Mouse (Mus musculus) ES-Bruce4 (cell line): ENCODE measurements at regions not wholly inside any gene's neighbourhood (a gene's known extent, or its start where the extent isn't known, plus 50 kb on each side); places are given as distances from the start of the nearest gene placed in this dataset.

Experiments used
- H3K27ac ChIP-seq: 2 replicates; pipeline ENCODE4 v1.5.1; 2012; ENCODE audit warnings: low read length, inconsistent platforms; ENCODE audit not compliant: insufficient read depth
- H3K27me3 ChIP-seq: 2 replicates; pipeline ENCODE4 v1.6.1; 2012; ENCODE audit warnings: mild to moderate bottlenecking, low read length, inconsistent platforms; ENCODE audit not compliant: control insufficient read depth, poor library complexity, insufficient read depth, severe bottlenecking
- H3K36me3 ChIP-seq: 2 replicates; pipeline ENCODE4 v1.6.1; 2012; ENCODE audit warnings: inconsistent platforms, mild to moderate bottlenecking, low read length, moderate library complexity; ENCODE audit not compliant: control insufficient read depth, poor library complexity, insufficient read depth, severe bottlenecking
- H3K4me1 ChIP-seq: one replicate; pipeline ENCODE4 v1.8.1; 2011; ENCODE audit warnings: low read length; ENCODE audit not compliant: control insufficient read depth, insufficient read depth
- H3K4me3 ChIP-seq: 2 replicates; pipeline ENCODE4 v1.5.1; 2011; ENCODE audit warnings: low read depth, mild to moderate bottlenecking, low read length
- H3K9ac ChIP-seq: 2 replicates; pipeline ENCODE4 v1.6.1; 2012; ENCODE audit warnings: low read depth, mild to moderate bottlenecking, inconsistent platforms; ENCODE audit not compliant: poor library complexity, severe bottlenecking
- H3K9me3 ChIP-seq: replicated peaks from 2 replicates; pipeline ENCODE4 v1.6.1; 2012; ENCODE audit warnings: mild to moderate bottlenecking, low read length, inconsistent platforms; ENCODE audit not compliant: control insufficient read depth, poor library complexity, insufficient read depth, severe bottlenecking
- CTCF ChIP-seq: IDR thresholded peaks from one replicate; pipeline ENCODE4 v1.8.1; 2011; ENCODE audit warnings: low read depth, low read length
- EP300 ChIP-seq: IDR thresholded peaks from 2 replicates; pipeline ENCODE4 v1.6.1; 2011; ENCODE audit warnings: low read depth, low read length; ENCODE audit not compliant: insufficient read depth
- POLR2A ChIP-seq: IDR thresholded peaks from one replicate; pipeline ENCODE4 v1.8.1; 2011; ENCODE audit warnings: low read length; ENCODE audit not compliant: insufficient read depth

DNA sequence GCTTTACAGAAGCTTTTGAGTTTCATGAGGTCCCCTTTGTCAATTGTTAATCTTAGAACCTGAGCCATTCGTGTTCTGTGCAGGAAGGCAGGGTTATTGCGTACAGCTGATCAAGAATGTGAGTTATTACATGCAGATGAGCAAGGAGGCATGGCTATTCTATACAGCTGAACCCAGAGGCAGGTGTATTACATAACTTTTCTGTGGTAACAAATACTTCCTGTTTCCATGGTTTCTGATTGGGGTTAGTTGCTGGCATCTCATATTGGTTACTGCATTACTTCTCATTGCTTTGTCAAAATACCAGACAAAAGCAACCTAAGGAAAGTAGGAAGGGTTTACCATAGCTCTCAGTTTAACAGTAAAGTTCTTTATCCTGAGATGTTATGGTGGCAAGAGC lies 421.8 kb downstream of the Fgf9 start:
- Histone ChIP-seq H3K27ac (no peak overlapping the region), H3K27me3 (no peaks in the 10 kb centered on the region), H3K9ac (no peak overlapping the region), H3K4me1 (no peaks in the 10 kb centered on the region), H3K4me3 (no peak overlapping the region), H3K9me3 (no peaks in the 10 kb centered on the region), H3K36me3 (no peaks in the 10 kb centered on the region)
- no peak for TF ChIP-seq CTCF
- no peak for TF ChIP-seq EP300
- TF ChIP-seq POLR2A, result no peak

- no peaks in the 10 kb centered on the region for H3K9me3 ChIP-seq
- H3K27me3 ChIP-seq, result no peaks in the 10 kb centered on the region
- no peak for TF ChIP-seq CTCF
- no peak for TF ChIP-seq POLR2A
- TF ChIP-seq EP300, result no peak
- no peak overlapping the region for H3K4me3 ChIP-seq
- no peak overlapping the region for H3K9ac ChIP-seq
- H3K27ac ChIP-seq, result no peak overlapping the region
- no peaks in the 10 kb centered on the region for H3K36me3 ChIP-seq
- no peaks in the 10 kb centered on the region for H3K4me1 ChIP-seq
Observed at GRCm38 (mm10) chr14:58488803-58489202, 418.5 kb downstream of the Fgf9 start.

GRCm38 (mm10) chr14:58487836-58488235 lies 417.5 kb downstream of the Fgf9 start:
- H3K27ac ChIP-seq, result no peak overlapping the region
- H3K27me3 ChIP-seq, result no peaks in the 10 kb centered on the region
- H3K9me3 ChIP-seq, result no peaks in the 10 kb centered on the region
- H3K9ac ChIP-seq, result no peak overlapping the region
- H3K36me3 ChIP-seq, result no peaks in the 10 kb centered on the region
- H3K4me1 ChIP-seq, result no peaks in the 10 kb centered on the region
- no peak overlapping the region for H3K4me3 ChIP-seq
- no peak for TF ChIP-seq POLR2A
- TF ChIP-seq EP300, result no peak
- TF ChIP-seq CTCF, result no peak

- Histone ChIP-seq H3K4me3 (no peak overlapping the region), H3K4me1 (no peaks in the 10 kb centered on the region), H3K9me3 (no peaks in the 10 kb centered on the region), H3K27me3 (no peaks in the 10 kb centered on the region), H3K27ac (no peak overlapping the region), H3K36me3 (no peaks in the 10 kb centered on the region), H3K9ac (no peak overlapping the region)
- TF ChIP-seq POLR2A, result no peak
- TF ChIP-seq EP300, result no peak
- no peak for TF ChIP-seq CTCF
Observed at GRCm38 (mm10) chr14:58480454-58480853, 410.1 kb downstream of the Fgf9 start.

DNA sequence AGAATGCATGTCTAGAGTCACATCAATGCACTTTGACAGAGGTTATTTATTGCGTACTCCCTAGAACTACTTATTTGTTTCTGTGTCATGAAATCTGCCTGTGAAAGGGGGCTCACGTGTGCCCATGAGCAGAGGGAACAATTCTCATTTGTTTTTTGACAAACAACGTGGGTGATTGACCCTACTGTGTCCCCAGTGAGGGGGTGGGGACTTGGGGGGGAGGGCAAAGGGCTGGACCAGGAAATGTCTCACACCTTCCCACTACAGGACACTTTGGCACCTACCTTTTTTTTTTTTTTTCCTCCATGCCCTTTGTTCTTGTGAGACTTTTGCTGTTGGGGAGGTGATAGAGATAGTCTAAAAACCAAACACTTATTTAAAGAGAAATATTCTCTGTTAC lies 400.3 kb downstream of the Fgf9 start:
- no peaks in the 10 kb centered on the region for H3K27me3 ChIP-seq
- H3K9ac ChIP-seq, result no peak overlapping the region
- H3K4me1 ChIP-seq, result no peaks in the 10 kb centered on the region
- H3K4me3 ChIP-seq, result no peak overlapping the region
- H3K27ac ChIP-seq, result no peak overlapping the region
- TF ChIP-seq POLR2A (no peak), CTCF (no peak), EP300 (no peak)
- no peaks in the 10 kb centered on the region for H3K9me3 ChIP-seq
- no peaks in the 10 kb centered on the region for H3K36me3 ChIP-seq

GRCm38 (mm10) chr14:58468451-58468850 lies 398.1 kb downstream of the Fgf9 start:
- Histone ChIP-seq H3K9me3 (no peaks in the 10 kb centered on the region), H3K27me3 (no peaks in the 10 kb centered on the region), H3K4me3 (no peak overlapping the region), H3K36me3 (no peaks in the 10 kb centered on the region), H3K9ac (no peak overlapping the region), H3K27ac (no peak overlapping the region), H3K4me1 (no peaks in the 10 kb centered on the region)
- TF ChIP-seq EP300 (no peak), POLR2A (no peak), CTCF (no peak)
